ENCODE assay signal across 13 mouse cellular contexts in the genomic region with DNA sequence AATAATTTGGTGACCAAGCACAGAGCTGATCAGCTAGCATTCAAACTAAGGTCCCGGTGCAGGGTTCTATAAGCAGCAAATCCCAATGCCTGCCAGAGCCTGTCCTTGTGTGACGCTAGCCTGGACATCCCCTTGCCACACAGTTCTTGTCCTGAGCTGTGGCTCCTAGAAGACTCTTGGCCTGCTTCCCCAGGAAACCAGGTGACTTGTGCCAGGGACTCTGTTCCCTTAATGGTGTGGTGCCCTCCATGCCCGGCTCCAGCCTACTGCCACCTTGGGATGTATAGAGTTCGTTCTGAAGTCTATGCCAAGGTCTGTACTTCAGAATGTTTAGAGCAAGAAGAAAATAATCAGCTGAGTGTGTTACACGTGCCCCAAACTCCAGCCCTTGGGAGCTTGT.
"Had no signal": no experiment of that assay in that cellular context is flagged by ENCODE, and none has a peak within 500 bp of the region (broad histone marks: within the 10 kb centered on the region; RNA-seq: fewer than 3 reads in every experiment).

No protein-coding gene starts in this region.

- H3K4me2 ChIP-seq: limb, embryonic 13.5 days; liver, embryonic 13.5 days; lung, embryonic 14.5 days; midbrain, embryonic 11.5 days; midbrain, embryonic 15.5 days; neural tube, embryonic 12.5 days; stomach, embryonic 15.5 days had no signal

- DNase-seq: kidney, postnatal 10 days; left cerebral cortex, postnatal 4 days; liver, embryonic 13.5 days; lung, embryonic 14.5 days; thymus, adult 2 months; thymus, postnatal 25 days had no signal

- H3K9me3 ChIP-seq: limb, embryonic 13.5 days; liver, embryonic 13.5 days; midbrain, embryonic 15.5 days; neural tube, embryonic 12.5 days; stomach, embryonic 15.5 days had no signal

- H3K4me3 ChIP-seq: layer of hippocampus, adult 2 months; limb, embryonic 13.5 days; liver, embryonic 13.5 days; megakaryocyte, embryonic 14.5 days; midbrain, embryonic 15.5 days; neural tube, embryonic 12.5 days; stomach, embryonic 15.5 days had no signal

- H3K36me3 ChIP-seq: limb, embryonic 13.5 days; liver, embryonic 13.5 days; midbrain, embryonic 15.5 days; neural tube, embryonic 12.5 days; stomach, embryonic 15.5 days had no signal

- H3K27ac ChIP-seq: limb, embryonic 13.5 days; midbrain, embryonic 15.5 days; neural tube, embryonic 12.5 days had no signal

- H3K4me1 ChIP-seq: midbrain, embryonic 15.5 days; neural tube, embryonic 12.5 days had no signal

- H3K9ac ChIP-seq: limb, embryonic 13.5 days; liver, embryonic 13.5 days; lung, embryonic 14.5 days; midbrain, embryonic 15.5 days; neural tube, embryonic 12.5 days; stomach, embryonic 15.5 days had no signal

- H3K27me3 ChIP-seq: liver, embryonic 13.5 days; midbrain, embryonic 15.5 days had no signal

- ATAC-seq: midbrain, embryonic 15.5 days had no signal
